In genomic region chr11:103262412-103263267, GRCm38 (mm10) we compare ENCODE assay signal across 9 mouse cellular contexts. TPM values are rescaled to one million over a fixed set of nuclear protein-coding genes. Genes with fewer than 3 reads are reported as not detected.
A peak's percentile ranks its signal among the peaks of the same experiment; 100 is the strongest.
DNase-seq lines count a peak whose midpoint lies in the region; ATAC-seq and TF ChIP-seq lines count a peak whose summit lies in the region.
"Had no signal": no experiment of that assay in that cellular context is flagged by ENCODE, and none has a peak within 500 bp of the region (broad histone marks: within the 10 kb centered on the region; RNA-seq: fewer than 3 reads in every experiment).

No protein-coding gene starts in this region.

- peak; percentile 48 for DNase-seq in heart, adult 8-10 months (ENCODE audit: low spot score)
- no peak for DNase-seq in heart, postnatal 25 days (ENCODE audit: low spot score)
- peak; percentile 42 to 46 for DNase-seq in kidney, adult 8-10 months
- peak; percentile 70 for DNase-seq in thymus, adult 2 months
- no peak for DNase-seq in left cerebral cortex, adult 11 months (ENCODE audit: low spot score)
- DNase-seq in left cerebral cortex, postnatal 36 days (ENCODE audit: low spot score in 2 of 2): no peak

- no peak for TF ChIP-seq CTCF in bone marrow, adult 2 months (IDR thresholded peaks at IDR 0.05; ENCODE audit: control insufficient read depth, insufficient read depth, low read length)
- no peak for TF ChIP-seq CTCF in thymus, adult 2 months (IDR thresholded peaks at IDR 0.05; ENCODE audit: borderline replicate concordance, control insufficient read depth, extremely low read depth, insufficient read depth, low read length, poor library complexity)

- H3K27ac ChIP-seq in bone marrow, adult 2 months (ENCODE audit: control insufficient read depth, insufficient read depth, low read depth, low read length, poor library complexity): peak overlapping the region; percentile 86
- H3K27ac ChIP-seq in thymus, adult 2 months (ENCODE audit: control insufficient read depth, insufficient read depth, low read length): peak overlapping the region; percentile 97

- H3K4me3 ChIP-seq in bone marrow, adult 2 months (replicated peaks; ENCODE audit: control insufficient read depth, low read depth, low read length): peak overlapping the region; percentile 41
- H3K4me3 ChIP-seq in thymus, adult 2 months (ENCODE audit: control insufficient read depth, insufficient read depth, low read length): peak overlapping the region; percentile 42

- intact Hi-C loops in heart, postnatal 25 days (cut with DNase I): no loop called here
- intact Hi-C loops in left cerebral cortex, postnatal 36 days (cut with DNase I): no loop called here

- peaks cover 15% of the 10 kb centered on the region for H3K4me1 ChIP-seq in bone marrow, adult 2 months (ENCODE audit: control insufficient read depth, insufficient read depth, low read length)
- H3K4me1 ChIP-seq in thymus, adult 2 months (replicated peaks; ENCODE audit: control insufficient read depth, insufficient read depth, low read length): peaks cover 48% of the 10 kb centered on the region

- WGBS in bone marrow, adult 2 months: 4% methylated on average over 20 of the region's 20 CpGs
- WGBS in thymus, adult 2 months: 3% methylated on average over 20 of the region's 20 CpGs

- H3K36me3 ChIP-seq in thymus, adult 2 months (ENCODE audit: control insufficient read depth, insufficient read depth, low read length): no peaks in the 10 kb centered on the region

- TF ChIP-seq POLR2A in bone marrow, adult 2 months (IDR thresholded peaks at IDR 0.05; ENCODE audit: borderline replicate concordance, control insufficient read depth, low read depth, low read length): peak; percentile 47; the same call in 1 of the 2 replicates
- no peak for TF ChIP-seq POLR2A in thymus, adult 2 months (IDR thresholded peaks at IDR 0.05; ENCODE audit: control insufficient read depth, extremely low read depth, insufficient read depth, low read length, poor library complexity)

- peak; percentile 11; the same call in 1 of the 2 replicates for ATAC-seq in megakaryocyte, adult 5-6 weeks (ENCODE audit: poor library complexity, severe bottlenecking)

- H3K27me3 ChIP-seq in thymus, adult 2 months (ENCODE audit: control insufficient read depth, insufficient read depth, low read length): no peaks in the 10 kb centered on the region

RNA-seq across cellular contexts. Expression of gene Map3k14, which starts 4.6 kb away (rescaled TPM):
- 1 to 10 TPM; 2.7 to 3.9 (median 3.6) TPM for total RNA-seq in heart, adult 8-10 months (2022)
- total RNA-seq in heart, postnatal 25 days (2021): 1 to 10 TPM; 2.7 to 2.9 TPM
- 3.4 and 12.1 TPM in 2 replicates for polyA plus RNA-seq in bone marrow, adult 2 months (2011; ENCODE audit: insufficient read depth, insufficient read length, low replicate concordance, missing spikeins)
- total RNA-seq in megakaryocyte, adult 5-6 weeks (2015): 14.5 and 16.6 TPM in 2 replicates
- 15.4 and 15.7 TPM in 2 replicates for total RNA-seq in megakaryocyte, adult 5-6 weeks (2017)
- polyA plus RNA-seq in thymus, adult 2 months (2012; rRNA removed): 40.7 and 41.3 TPM in 2 replicates
- total RNA-seq in left cerebral cortex, postnatal 36 days (2021): 1 to 10 TPM; 3.1 to 4.0 TPM

RNA-seq across cellular contexts. Expression of gene Spata32, which starts 44.4 kb away (rescaled TPM):
- total RNA-seq in heart, adult 8-10 months (2022): not detected
- not detected for total RNA-seq in heart, postnatal 25 days (2021)
- not detected in 2 replicates for polyA plus RNA-seq in bone marrow, adult 2 months (2011; ENCODE audit: insufficient read depth, insufficient read length, low replicate concordance, missing spikeins)
- not detected in 2 replicates for total RNA-seq in megakaryocyte, adult 5-6 weeks (2015)
- not detected in 2 replicates for total RNA-seq in megakaryocyte, adult 5-6 weeks (2017)
- polyA plus RNA-seq in thymus, adult 2 months (2012; rRNA removed): not detected in 2 replicates
- total RNA-seq in left cerebral cortex, postnatal 36 days (2021): 1 to 10 TPM; 2.0 to 2.4 TPM
- total RNA-seq: heart, adult 18-20 months had no signal

RNA-seq across cellular contexts. Expression of gene 1700023F06Rik, which starts 54.3 kb away (rescaled TPM):
- total RNA-seq in heart, adult 8-10 months (2022): not detected
- not detected for total RNA-seq in heart, postnatal 25 days (2021)
- not detected in 2 replicates for polyA plus RNA-seq in bone marrow, adult 2 months (2011; ENCODE audit: insufficient read depth, insufficient read length, low replicate concordance, missing spikeins)
- not detected in 2 replicates for total RNA-seq in megakaryocyte, adult 5-6 weeks (2015)
- not detected in 2 replicates for total RNA-seq in megakaryocyte, adult 5-6 weeks (2017)
- 0.23 and 0.35 TPM in 2 replicates for polyA plus RNA-seq in thymus, adult 2 months (2012; rRNA removed)
- total RNA-seq in left cerebral cortex, postnatal 36 days (2021): 1 to 10 TPM; 1.8 to 2.4 TPM
- total RNA-seq: heart, adult 18-20 months had no signal

Comparison
In these comparisons a context has a peak if more than half of its experiments do, and no peak if none do; other contexts are left out.
1. DNase-seq: peak in heart, adult 8-10 months (single experiment), kidney, adult 8-10 months (2 of 2) and thymus, adult 2 months (single experiment); none in heart, postnatal 25 days (single experiment), left cerebral cortex, adult 11 months (single experiment) and left cerebral cortex, postnatal 36 days (0 of 2).